Mouse (Mus musculus) lung, postnatal 0 days (tissue): Measurements from ENCODE around the gene Klhdc3.

Experiments
- CTCF ChIP-seq: IDR thresholded peaks from 2 replicates; pipeline ENCODE4 v1.5.1; 2016; ENCODE audit warnings: antibody characterized with exemption, mild to moderate bottlenecking
- EP300 ChIP-seq: IDR thresholded peaks from 2 replicates; pipeline ENCODE4 v1.6.1; 2016; ENCODE audit warnings: antibody characterized with exemption, mild to moderate bottlenecking, control low read depth

GRCm38 (mm10) chr17:46647279-46647678 is 33.4 kb downstream of the Klhdc3 start:
- TF ChIP-seq CTCF, result no peak
- TF ChIP-seq EP300, result no peak
